Mouse (Mus musculus): ENCODE data around the gene Mynn. TPM values are rescaled to one million over a fixed set of nuclear protein-coding genes. Genes with fewer than 3 reads are reported as not detected.
A peak's percentile ranks its signal among the peaks of the same experiment; 100 is the strongest.

Gene Mynn
- polyA plus RNA-seq, 1 experiment from 2014 or later, result 30.7 TPM

GRCm38 (mm10) chr3:30601610-30602064 is 228 bp upstream of the Mynn start:
- peak overlapping the region; percentile 85; the same call in 1 of the 2 replicates for H3K9ac ChIP-seq
- ATAC-seq (ENCODE audit: insufficient read depth) (no peak; the same call in 1 of the 2 replicates), DNase-seq (no peak)
- H3K27me3 ChIP-seq (ENCODE audit: insufficient read depth, low read length), result no peaks in the 10 kb centered on the region
- peak overlapping the region; percentile 90 for H3K4me2 ChIP-seq
- peaks cover 21% of the 10 kb centered on the region for H3K36me3 ChIP-seq (ENCODE audit: insufficient read depth)
- no peaks in the 10 kb centered on the region for H3K9me3 ChIP-seq (ENCODE audit: low read depth, low read length)
- H3K4me1 ChIP-seq (ENCODE audit: insufficient read depth), result peaks cover 5% of the 10 kb centered on the region
- H3K4me3 ChIP-seq (ENCODE audit: low read depth, low read length), result peak overlapping the region; percentile 91
- no peak for TF ChIP-seq CTCF (IDR thresholded peaks at IDR 0.05; ENCODE audit: low read depth)
- peak overlapping the region; percentile 96 for H3K27ac ChIP-seq (ENCODE audit: low read depth)
- WGBS, result under 1% methylated on average over 13 of the region's 13 CpGs

- peak; percentile 66 for ATAC-seq (ENCODE audit: insufficient read depth)
- H3K4me1 ChIP-seq (ENCODE audit: insufficient read depth), result peaks cover 5% of the 10 kb centered on the region
- H3K9me3 ChIP-seq (ENCODE audit: low read depth, low read length), result no peaks in the 10 kb centered on the region
- TF ChIP-seq CTCF (IDR thresholded peaks at IDR 0.05; ENCODE audit: low read depth), result no peak
- no peaks in the 10 kb centered on the region for H3K27me3 ChIP-seq (ENCODE audit: insufficient read depth, low read length)
- peak overlapping the region; percentile 90 for H3K4me2 ChIP-seq
- H3K9ac ChIP-seq, result peak overlapping the region; percentile 85
- peak overlapping the region; percentile 91 for H3K4me3 ChIP-seq (ENCODE audit: low read depth, low read length)
- H3K36me3 ChIP-seq (ENCODE audit: insufficient read depth), result peaks cover 29% of the 10 kb centered on the region
- H3K27ac ChIP-seq (ENCODE audit: low read depth), result peak overlapping the region; percentile 96
- 0% methylated on average over 27 of the region's 27 CpGs for WGBS
- DNase-seq, result peak; percentile 69
These were observed 854 bp downstream of the Mynn start for GRCm38 (mm10) chr3:30602740-30603098.

- no peak for DNase-seq
- H3K9ac ChIP-seq, result peak overlapping the region; percentile 85
- H3K27ac ChIP-seq (ENCODE audit: low read depth), result no peak overlapping the region
- no peaks in the 10 kb centered on the region for H3K27me3 ChIP-seq (ENCODE audit: insufficient read depth, low read length)
- TF ChIP-seq CTCF (IDR thresholded peaks at IDR 0.05; ENCODE audit: low read depth), result no peak
- no peaks in the 10 kb centered on the region for H3K9me3 ChIP-seq (ENCODE audit: low read depth, low read length)
- peak overlapping the region; percentile 90 for H3K4me2 ChIP-seq
- peaks cover 34% of the 10 kb centered on the region for H3K36me3 ChIP-seq (ENCODE audit: insufficient read depth)
- ATAC-seq (ENCODE audit: insufficient read depth), result no peak
- H3K4me3 ChIP-seq (ENCODE audit: low read depth, low read length), result peak overlapping the region; percentile 91
- 38% methylated on average over 10 of the region's 10 CpGs for WGBS
- peaks cover 5% of the 10 kb centered on the region for H3K4me1 ChIP-seq (ENCODE audit: insufficient read depth)
These were observed 1.4 kb downstream of the Mynn start for GRCm38 (mm10) chr3:30603256-30603655.

GRCm38 (mm10) chr3:30608999-30609398 is 7.1 kb downstream of the Mynn start:
- Histone ChIP-seq H3K27ac (ENCODE audit: low read depth) (no peak overlapping the region), H3K4me2 (no peak overlapping the region), H3K9ac (no peak overlapping the region), H3K4me1 (ENCODE audit: insufficient read depth) (no peaks in the 10 kb centered on the region), H3K9me3 (ENCODE audit: low read depth, low read length) (no peaks in the 10 kb centered on the region), H3K4me3 (ENCODE audit: low read depth, low read length) (no peak overlapping the region), H3K27me3 (ENCODE audit: insufficient read depth, low read length) (no peaks in the 10 kb centered on the region), H3K36me3 (ENCODE audit: insufficient read depth) (peaks cover 80% of the 10 kb centered on the region)
- no peak for DNase-seq
- TF ChIP-seq CTCF (IDR thresholded peaks at IDR 0.05; ENCODE audit: low read depth), result no peak
- ATAC-seq (ENCODE audit: insufficient read depth), result no peak
- 80% methylated on average over 3 of the region's 3 CpGs for WGBS

GRCm38 (mm10) chr3:30610930-30611329 is 9.1 kb downstream of the Mynn start:
- TF ChIP-seq CTCF (IDR thresholded peaks at IDR 0.05; ENCODE audit: low read depth), result no peak
- 89% methylated on average over 4 of the region's 4 CpGs for WGBS

GRCm38 (mm10) chr3:30620132-30620531 is 18.3 kb downstream of the Mynn start:
- Histone ChIP-seq H3K27ac (ENCODE audit: low read depth) (no peak overlapping the region), H3K4me3 (ENCODE audit: low read depth, low read length) (no peak overlapping the region), H3K9ac (no peak overlapping the region), H3K4me1 (ENCODE audit: insufficient read depth) (no peaks in the 10 kb centered on the region), H3K4me2 (no peak overlapping the region), H3K27me3 (ENCODE audit: insufficient read depth, low read length) (no peaks in the 10 kb centered on the region), H3K9me3 (ENCODE audit: low read depth, low read length) (no peaks in the 10 kb centered on the region), H3K36me3 (ENCODE audit: insufficient read depth) (peaks cover 33% of the 10 kb centered on the region)
- 61% methylated on average over 8 of the region's 8 CpGs for WGBS
- ATAC-seq (ENCODE audit: insufficient read depth), result no peak
- TF ChIP-seq CTCF (IDR thresholded peaks at IDR 0.05; ENCODE audit: low read depth), result no peak
- DNase-seq, result no peak

More at GRCm38 (mm10) chr3:30610930-30611329, 9.1 kb downstream of the Mynn start:
- no peak overlapping the region for H3K4me2 ChIP-seq
- no peak for ATAC-seq (ENCODE audit: insufficient read depth)
- H3K9ac ChIP-seq, result no peak overlapping the region
- no peak for DNase-seq
- H3K4me1 ChIP-seq (ENCODE audit: insufficient read depth), result no peaks in the 10 kb centered on the region
- no peaks in the 10 kb centered on the region for H3K9me3 ChIP-seq (ENCODE audit: low read depth, low read length)
- no peak overlapping the region for H3K27ac ChIP-seq (ENCODE audit: low read depth)
- H3K27me3 ChIP-seq (ENCODE audit: insufficient read depth, low read length), result no peaks in the 10 kb centered on the region
- peaks cover 83% of the 10 kb centered on the region for H3K36me3 ChIP-seq (ENCODE audit: insufficient read depth)
- H3K4me3 ChIP-seq (ENCODE audit: low read depth, low read length), result no peak overlapping the region

GRCm38 (mm10) chr3:30633681-30634080 is 31.8 kb downstream of the Mynn start:
- H3K4me3 ChIP-seq (ENCODE audit: low read depth, low read length), result no peak overlapping the region
- DNase-seq, result peak; percentile 52
- H3K9me3 ChIP-seq (ENCODE audit: low read depth, low read length), result no peaks in the 10 kb centered on the region
- no peaks in the 10 kb centered on the region for H3K27me3 ChIP-seq (ENCODE audit: insufficient read depth, low read length)
- ATAC-seq (ENCODE audit: insufficient read depth), result no peak
- H3K9ac ChIP-seq, result no peak overlapping the region
- no peak overlapping the region for H3K4me2 ChIP-seq
- WGBS, result 52% methylated on average over 3 of the region's 3 CpGs
- no peak overlapping the region for H3K27ac ChIP-seq (ENCODE audit: low read depth)
- no peaks in the 10 kb centered on the region for H3K4me1 ChIP-seq (ENCODE audit: insufficient read depth)
- TF ChIP-seq CTCF (IDR thresholded peaks at IDR 0.05; ENCODE audit: low read depth), result peak; percentile 45
- no peaks in the 10 kb centered on the region for H3K36me3 ChIP-seq (ENCODE audit: insufficient read depth)

- Histone ChIP-seq H3K4me2 (no peak overlapping the region), H3K36me3 (ENCODE audit: insufficient read depth) (no peaks in the 10 kb centered on the region), H3K4me1 (ENCODE audit: insufficient read depth) (no peaks in the 10 kb centered on the region), H3K9ac (no peak overlapping the region), H3K4me3 (ENCODE audit: low read depth, low read length) (no peak overlapping the region), H3K9me3 (ENCODE audit: low read depth, low read length) (no peaks in the 10 kb centered on the region), H3K27me3 (ENCODE audit: insufficient read depth, low read length) (no peaks in the 10 kb centered on the region), H3K27ac (ENCODE audit: low read depth) (no peak overlapping the region)
- TF ChIP-seq CTCF (IDR thresholded peaks at IDR 0.05; ENCODE audit: low read depth), result peak; percentile 27
- no peak for DNase-seq
- WGBS, result 76% methylated on average over 4 of the region's 4 CpGs
- no peak for ATAC-seq (ENCODE audit: insufficient read depth)
These were observed 33.8 kb downstream of the Mynn start for GRCm38 (mm10) chr3:30635629-30636028.

All from lung, embryonic 14.5 days (tissue).